Mouse (Mus musculus) cerebellum, adult 18-20 months (tissue): ENCODE measurements around the gene Btbd11.

ENCODE experiments used
- DNase-seq, 2 experiments: peaks; one replicate each; pipeline ENCODE4 v3.0.0; 2021

Gene Btbd11

GRCm38 (mm10) chr10:85386605-85387218 lies at the start of gene Btbd11:
Gene Btbd11, plus strand, starts transcription at chr10:85386814.
- DNase-seq, result peak; percentile 89 to 95

GRCm38 (mm10) chr10:85338733-85339132 lies 47.9 kb upstream of the Btbd11 start:
- no peak for DNase-seq

- no peak for DNase-seq
Observed at GRCm38 (mm10) chr10:85341867-85342266, 44.7 kb upstream of the Btbd11 start.

- no peak for DNase-seq
Observed at GRCm38 (mm10) chr10:85347171-85347570, 39.4 kb upstream of the Btbd11 start.

GRCm38 (mm10) chr10:85352505-85352904 lies 34.1 kb upstream of the Btbd11 start:
- DNase-seq, result no peak

GRCm38 (mm10) chr10:85354270-85354669 lies 32.3 kb upstream of the Btbd11 start:
- no peak for DNase-seq

- DNase-seq, result no peak
Observed at GRCm38 (mm10) chr10:85359501-85360066, 27.0 kb upstream of the Btbd11 start.

- no peak for DNase-seq
Observed at GRCm38 (mm10) chr10:85362766-85363442, 23.7 kb upstream of the Btbd11 start.

GRCm38 (mm10) chr10:85366876-85367275 lies 19.7 kb upstream of the Btbd11 start:
- no peak for DNase-seq

GRCm38 (mm10) chr10:85371309-85371708 lies 15.3 kb upstream of the Btbd11 start:
- DNase-seq, result no peak

GRCm38 (mm10) chr10:85372108-85372507 lies 14.5 kb upstream of the Btbd11 start:
- no peak for DNase-seq

- DNase-seq, result no peak
Observed at GRCm38 (mm10) chr10:85378972-85379371, 7.6 kb upstream of the Btbd11 start.

GRCm38 (mm10) chr10:85382981-85383380 lies 3.6 kb upstream of the Btbd11 start:
- no peak for DNase-seq

GRCm38 (mm10) chr10:85387219-85388070 lies 831 bp downstream of the Btbd11 start:
- peak; percentile 37 to 63 for DNase-seq

- DNase-seq, result peak; percentile 18 to 28
Observed at GRCm38 (mm10) chr10:85388071-85388750, 1.6 kb downstream of the Btbd11 start.

- peak; percentile 52 to 57 for DNase-seq
Observed at GRCm38 (mm10) chr10:85388751-85389115, 2.1 kb downstream of the Btbd11 start.

GRCm38 (mm10) chr10:85389286-85390139 lies 2.9 kb downstream of the Btbd11 start:
- DNase-seq, result peak in 1 of 2 experiments; percentile 8

- DNase-seq, result no peak
Observed at GRCm38 (mm10) chr10:85393016-85393415, 6.4 kb downstream of the Btbd11 start.

GRCm38 (mm10) chr10:85394558-85394957 lies 7.9 kb downstream of the Btbd11 start:
- no peak for DNase-seq

GRCm38 (mm10) chr10:85411120-85411519 lies 24.5 kb downstream of the Btbd11 start:
- DNase-seq, result no peak

GRCm38 (mm10) chr10:85420851-85421628 lies 34.4 kb downstream of the Btbd11 start:
- no peak for DNase-seq
